Mouse (Mus musculus) NIH3T3 (cell line): Measurements from ENCODE around the gene Kcnk6.
A peak's percentile ranks its signal among the peaks of the same experiment; 100 is the strongest.
"Not testable (repeated sequence)": the region's sequence is repeated elsewhere in the genome, so short reads cannot be mapped to it uniquely, and the experiment has no call there.

ENCODE experiments used
- DNase-seq: peaks from one replicate; pipeline ENCODE4 v3.0.0-alpha.2; 2012; ENCODE audit warnings: low read depth

Gene Kcnk6

GRCm38 (mm10) chr7:29246619-29247313, 14.5 kb upstream of the Kcnk6 start:
- DNase-seq: no peak

GRCm38 (mm10) chr7:29246015-29246414, 13.7 kb upstream of the Kcnk6 start:
- peak; percentile 35 for DNase-seq

GRCm38 (mm10) chr7:29244732-29245416, 12.6 kb upstream of the Kcnk6 start:
- peak; percentile 52 for DNase-seq

GRCm38 (mm10) chr7:29238019-29238967, 6.0 kb upstream of the Kcnk6 start, which contains the start of gene Yif1b:
TSS of gene Yif1b (plus strand) at chr7:29238329.
- DNase-seq: peak; percentile 100

- not testable (repeated sequence) for DNase-seq
These were observed 5.3 kb upstream of the Kcnk6 start for GRCm38 (mm10) chr7:29237596-29237995.

- DNase-seq: no peak
These were observed 4.3 kb upstream of the Kcnk6 start for GRCm38 (mm10) chr7:29236593-29236992.

- peak; percentile 58 for DNase-seq
These were observed 2.3 kb upstream of the Kcnk6 start for GRCm38 (mm10) chr7:29234661-29235060.

- peak; percentile 93 for DNase-seq
These were observed 1.4 kb upstream of the Kcnk6 start for GRCm38 (mm10) chr7:29233745-29234144.

GRCm38 (mm10) chr7:29231517-29231916, 798 bp downstream of the Kcnk6 start:
- DNase-seq: no peak

- no peak for DNase-seq
These were observed 1.8 kb downstream of the Kcnk6 start for GRCm38 (mm10) chr7:29230560-29230959.

GRCm38 (mm10) chr7:29228202-29228601, 4.1 kb downstream of the Kcnk6 start:
- DNase-seq: no peak

GRCm38 (mm10) chr7:29225520-29225919, 6.8 kb downstream of the Kcnk6 start:
- no peak for DNase-seq

GRCm38 (mm10) chr7:29224756-29225394, 7.4 kb downstream of the Kcnk6 start:
- DNase-seq: no peak

GRCm38 (mm10) chr7:29214846-29215245, 17.5 kb downstream of the Kcnk6 start:
- DNase-seq: no peak

- no peak for DNase-seq
These were observed 18.1 kb downstream of the Kcnk6 start for GRCm38 (mm10) chr7:29214236-29214635.

- DNase-seq: no peak
These were observed 18.6 kb downstream of the Kcnk6 start, which contains the start of gene Catsperg1 for GRCm38 (mm10) chr7:29213675-29214082. TSS of gene Catsperg1 (minus strand) at chr7:29214035.

- not testable (repeated sequence) for DNase-seq
These were observed 19.3 kb downstream of the Kcnk6 start for GRCm38 (mm10) chr7:29212775-29213560.

- DNase-seq: peak; percentile 9
These were observed 20.0 kb downstream of the Kcnk6 start for GRCm38 (mm10) chr7:29212199-29212765.

GRCm38 (mm10) chr7:29211415-29212198, 20.7 kb downstream of the Kcnk6 start:
- DNase-seq: peak; percentile 96

GRCm38 (mm10) chr7:29211013-29211412, 21.3 kb downstream of the Kcnk6 start:
- DNase-seq: peak; percentile 83
